Mouse (Mus musculus): ENCODE measurements around the gene Gla. TPM values are rescaled to one million over a fixed set of nuclear protein-coding genes. Genes with fewer than 3 reads are reported as not detected.

Gla gene
- polyA plus RNA-seq (2014; fragmentation: Nextera tagmentation; extraction: Ambion mirVana): 3.0 and 5.1 TPM in 2 replicates

GRCm38 (mm10) chrX:134600659-134601379 lies at the start of gene Gla, which contains the start of gene Hnrnph2:
TSS of gene Gla (minus strand) at chrX:134601125.
TSS of gene Hnrnph2 (plus strand) at chrX:134601179.
- H3K9ac ChIP-seq: peak within 1 kb of the TSS; percentile 59
- H3K9me3 ChIP-seq (ENCODE audit: low read depth, low read length): no peaks in the 10 kb centered on the region
- WGBS: 12% methylated on average over 31 of the region's 33 CpGs
- ATAC-seq (ENCODE audit: insufficient read depth) (peak; percentile 98), DNase-seq (peak; percentile 98)
- H3K36me3 ChIP-seq (ENCODE audit: insufficient read depth): peaks cover 7% of the 10 kb centered on the region; the same call in 1 of the 2 replicates
- H3K4me1 ChIP-seq (ENCODE audit: insufficient read depth): 0 out of 2 replicates have a peak, but pooled peaks cover 2% of the 10 kb centered on the region
- peak within 1 kb of the TSS; percentile 53 for H3K4me3 ChIP-seq (ENCODE audit: low read depth, low read length)
- peak within 1 kb of the TSS; percentile 90 for H3K27ac ChIP-seq (ENCODE audit: low read depth)
- peak within 1 kb of the TSS; percentile 65 for H3K4me2 ChIP-seq
- H3K27me3 ChIP-seq (ENCODE audit: insufficient read depth, low read length): no peaks in the 10 kb centered on the region
- no peak for TF ChIP-seq CTCF (IDR thresholded peaks at IDR 0.05; ENCODE audit: low read depth)

GRCm38 (mm10) chrX:134648031-134648692 lies 47.2 kb upstream of the Gla start:
- H3K27me3 ChIP-seq (ENCODE audit: insufficient read depth, low read length): no peaks in the 10 kb centered on the region
- WGBS: 22% methylated on average over 11 of the region's 11 CpGs
- H3K4me3 ChIP-seq (ENCODE audit: low read depth, low read length): no peak overlapping the region
- no peaks in the 10 kb centered on the region for H3K9me3 ChIP-seq (ENCODE audit: low read depth, low read length)
- no peak overlapping the region; the same call in 1 of the 2 replicates for H3K4me2 ChIP-seq
- peak; percentile 83 for ATAC-seq (ENCODE audit: insufficient read depth)
- H3K4me1 ChIP-seq (ENCODE audit: insufficient read depth): no peaks in the 10 kb centered on the region
- H3K27ac ChIP-seq (ENCODE audit: low read depth): no peak overlapping the region
- no peak overlapping the region for H3K9ac ChIP-seq
- DNase-seq: peak; percentile 95
- H3K36me3 ChIP-seq (ENCODE audit: insufficient read depth): no peaks in the 10 kb centered on the region
- TF ChIP-seq CTCF (IDR thresholded peaks at IDR 0.05; ENCODE audit: low read depth): peak; percentile 67

- Histone ChIP-seq H3K36me3 (ENCODE audit: insufficient read depth) (no peaks in the 10 kb centered on the region), H3K4me1 (ENCODE audit: insufficient read depth) (no peaks in the 10 kb centered on the region), H3K4me2 (no peak overlapping the region), H3K4me3 (ENCODE audit: low read depth, low read length) (no peak overlapping the region), H3K9ac (no peak overlapping the region), H3K9me3 (ENCODE audit: low read depth, low read length) (no peaks in the 10 kb centered on the region), H3K27me3 (ENCODE audit: insufficient read depth, low read length) (no peaks in the 10 kb centered on the region), H3K27ac (ENCODE audit: low read depth) (no peak overlapping the region)
- ATAC-seq (ENCODE audit: insufficient read depth) (peak; percentile 65; the same call in 1 of the 2 replicates), DNase-seq (peak; percentile 2)
- TF ChIP-seq CTCF (IDR thresholded peaks at IDR 0.05; ENCODE audit: low read depth): no peak
- WGBS: 60% methylated on average over 8 of the region's 8 CpGs
These were observed 46.5 kb upstream of the Gla start for GRCm38 (mm10) chrX:134647421-134647820.

GRCm38 (mm10) chrX:134646338-134646737 lies 45.4 kb upstream of the Gla start:
- Histone ChIP-seq H3K4me2 (no peak overlapping the region), H3K27ac (ENCODE audit: low read depth) (no peak overlapping the region), H3K4me3 (ENCODE audit: low read depth, low read length) (no peak overlapping the region), H3K27me3 (ENCODE audit: insufficient read depth, low read length) (no peaks in the 10 kb centered on the region), H3K9ac (no peak overlapping the region), H3K9me3 (ENCODE audit: low read depth, low read length) (no peaks in the 10 kb centered on the region), H3K4me1 (ENCODE audit: insufficient read depth) (no peaks in the 10 kb centered on the region), H3K36me3 (ENCODE audit: insufficient read depth) (no peaks in the 10 kb centered on the region)
- DNase-seq (no peak), ATAC-seq (ENCODE audit: insufficient read depth) (no peak)
- TF ChIP-seq CTCF (IDR thresholded peaks at IDR 0.05; ENCODE audit: low read depth): no peak
- 83% methylated on average over 1 of the region's 1 CpGs for WGBS

GRCm38 (mm10) chrX:134641000-134641760 lies 40.3 kb upstream of the Gla start:
- Histone ChIP-seq H3K9ac (no peak overlapping the region), H3K9me3 (ENCODE audit: low read depth, low read length) (no peaks in the 10 kb centered on the region), H3K4me2 (no peak overlapping the region), H3K27ac (ENCODE audit: low read depth) (no peak overlapping the region), H3K4me1 (ENCODE audit: insufficient read depth) (no peaks in the 10 kb centered on the region), H3K36me3 (ENCODE audit: insufficient read depth) (no peaks in the 10 kb centered on the region), H3K27me3 (ENCODE audit: insufficient read depth, low read length) (no peaks in the 10 kb centered on the region), H3K4me3 (ENCODE audit: low read depth, low read length) (no peak overlapping the region)
- DNase-seq (peak; percentile 38), ATAC-seq (ENCODE audit: insufficient read depth) (no peak; the same call in 1 of the 2 replicates)
- no peak for TF ChIP-seq CTCF (IDR thresholded peaks at IDR 0.05; ENCODE audit: low read depth)
- 50% methylated on average over 10 of the region's 10 CpGs for WGBS

GRCm38 (mm10) chrX:134635860-134636259 lies 34.9 kb upstream of the Gla start:
- TF ChIP-seq CTCF (IDR thresholded peaks at IDR 0.05; ENCODE audit: low read depth): no peak
- H3K27me3 ChIP-seq (ENCODE audit: insufficient read depth, low read length): no peaks in the 10 kb centered on the region
- H3K4me1 ChIP-seq (ENCODE audit: insufficient read depth): no peaks in the 10 kb centered on the region
- WGBS: 46% methylated on average over 3 of the region's 3 CpGs
- no peak overlapping the region for H3K27ac ChIP-seq (ENCODE audit: low read depth)
- no peak overlapping the region for H3K4me2 ChIP-seq
- ATAC-seq (ENCODE audit: insufficient read depth) (no peak), DNase-seq (peak; percentile 11)
- no peak overlapping the region for H3K4me3 ChIP-seq (ENCODE audit: low read depth, low read length)
- no peaks in the 10 kb centered on the region for H3K36me3 ChIP-seq (ENCODE audit: insufficient read depth)
- no peak overlapping the region for H3K9ac ChIP-seq
- H3K9me3 ChIP-seq (ENCODE audit: low read depth, low read length): no peaks in the 10 kb centered on the region

Measured in lung, embryonic 14.5 days (tissue).